Mouse (Mus musculus): ENCODE measurements around the gene Otulin.
A peak's percentile ranks its signal among the peaks of the same experiment; 100 is the strongest.

Gene Otulin

DNA sequence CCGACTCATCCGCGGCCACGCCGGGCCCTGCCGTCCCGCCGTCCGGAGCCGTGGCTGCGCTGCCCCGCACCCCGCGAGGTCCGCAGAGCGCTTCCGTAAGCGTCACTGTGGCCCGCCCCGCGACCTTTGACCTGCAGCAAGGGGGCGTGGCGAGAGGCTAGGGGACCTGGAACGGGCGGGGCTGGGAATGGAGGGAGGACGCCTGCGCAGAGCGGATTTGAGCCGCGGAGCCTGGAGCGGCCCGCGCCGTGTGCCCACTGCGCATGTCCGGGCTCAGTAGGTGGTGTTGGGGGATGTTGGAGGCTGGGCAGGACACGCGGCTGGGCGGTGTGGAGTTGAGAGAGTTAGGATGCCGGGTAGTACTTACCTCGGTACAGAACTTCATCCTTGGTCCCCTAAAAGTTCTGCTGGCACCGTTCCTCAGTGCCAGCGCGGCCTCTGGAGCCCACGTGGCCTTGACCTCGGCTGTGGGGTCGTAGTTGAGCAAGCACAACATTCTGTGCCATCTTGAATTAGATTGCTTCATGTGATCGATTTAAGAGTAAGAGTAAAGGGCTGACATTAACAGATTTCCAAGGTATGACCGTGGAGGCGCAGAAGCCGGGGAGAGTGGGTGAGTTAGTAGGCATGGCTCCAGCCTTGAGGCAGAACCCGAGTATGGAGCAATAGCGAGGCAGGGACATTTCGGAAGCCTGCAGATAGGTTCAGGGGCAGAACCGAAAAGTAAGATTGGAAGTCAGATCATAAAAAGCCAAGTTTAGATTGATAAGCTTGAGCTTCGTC, at the start of gene Otulin:
Otulin (minus strand) TSS at position 93 of the 783 bp plus-strand sequence.
- peak; percentile 100 for DNase-seq (ENCODE audit: low spot score)

DNA sequence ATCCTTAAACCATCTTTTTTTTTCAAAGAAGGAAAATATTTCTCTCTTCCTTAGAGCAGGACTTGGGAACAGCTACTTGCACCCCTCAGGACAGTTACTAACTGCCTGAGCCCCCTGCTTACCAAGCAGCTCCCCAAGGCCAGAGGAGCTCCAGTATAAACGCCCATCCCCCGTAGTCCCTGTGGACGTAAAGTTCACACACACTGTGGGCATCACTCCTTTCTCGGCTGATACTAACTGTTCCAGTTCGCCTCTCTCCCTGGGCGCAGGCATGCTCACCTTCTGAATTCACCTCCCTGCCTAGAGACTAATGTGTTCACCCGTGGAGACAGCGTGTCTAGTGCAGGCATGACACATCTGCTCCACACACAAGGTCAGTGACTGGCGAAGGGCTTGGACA, 48.0 kb upstream of the Otulin start:
- DNase-seq (ENCODE audit: low spot score), result no peak

DNA sequence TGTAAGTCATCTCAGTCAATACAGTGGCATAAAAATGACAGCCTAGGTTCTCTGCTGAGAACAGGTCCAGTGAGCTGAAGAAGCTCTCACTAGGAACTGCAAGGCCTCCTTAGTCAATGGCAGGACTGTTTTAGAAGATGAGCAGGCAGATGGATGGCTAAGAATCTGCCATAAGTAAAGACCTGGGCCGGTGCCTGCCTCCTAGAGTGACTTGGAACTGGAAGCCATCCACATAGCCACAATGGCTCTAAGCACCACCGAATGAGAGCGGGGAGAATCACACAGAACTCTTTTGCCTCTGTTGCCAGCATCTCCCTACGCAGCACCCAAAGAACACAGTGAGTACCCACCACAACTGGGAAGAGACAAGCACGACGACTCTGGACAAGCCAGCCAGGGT, 47.3 kb upstream of the Otulin start:
- no peak for DNase-seq (ENCODE audit: low spot score)

DNA sequence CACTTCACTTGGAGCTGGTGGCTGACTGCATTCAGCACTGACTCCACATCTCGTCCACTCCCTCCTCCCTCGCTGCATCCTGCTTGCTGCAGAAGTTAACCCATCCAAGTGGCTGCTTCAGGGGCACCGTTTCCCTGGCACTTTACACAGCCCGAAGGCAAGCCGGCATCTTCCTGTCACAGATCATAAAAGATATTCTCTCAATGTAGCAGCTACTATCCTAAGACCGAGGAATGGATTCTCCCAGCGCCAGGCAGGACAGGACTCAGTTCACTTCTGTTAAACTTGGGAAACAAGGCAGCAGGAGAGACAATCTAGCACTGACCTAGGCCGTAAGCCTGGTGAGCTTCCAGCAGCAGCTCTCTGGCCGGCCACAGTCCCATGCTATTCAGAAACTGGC, 45.7 kb upstream of the Otulin start:
- no peak for DNase-seq (ENCODE audit: low spot score)

DNA sequence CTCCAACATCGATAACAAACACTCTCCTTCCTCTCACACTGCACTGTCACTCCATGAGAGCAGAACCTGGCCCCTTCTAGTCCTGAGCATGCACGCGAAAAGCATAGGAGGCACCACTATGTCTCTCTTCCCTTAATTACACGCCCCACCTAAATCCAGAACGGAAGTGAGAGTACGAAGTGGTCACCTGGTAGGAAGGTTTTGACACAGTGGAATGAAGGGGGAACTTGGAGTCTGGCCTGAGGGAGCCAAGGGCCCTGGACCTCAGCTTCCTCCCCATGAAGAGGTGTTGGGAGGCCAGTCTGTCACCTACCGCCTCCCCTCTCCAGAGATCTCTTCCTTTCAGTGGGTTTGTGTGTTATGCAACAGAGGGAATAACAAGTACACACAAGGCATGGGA, 44.6 kb upstream of the Otulin start:
- DNase-seq (ENCODE audit: low spot score), result no peak

DNA sequence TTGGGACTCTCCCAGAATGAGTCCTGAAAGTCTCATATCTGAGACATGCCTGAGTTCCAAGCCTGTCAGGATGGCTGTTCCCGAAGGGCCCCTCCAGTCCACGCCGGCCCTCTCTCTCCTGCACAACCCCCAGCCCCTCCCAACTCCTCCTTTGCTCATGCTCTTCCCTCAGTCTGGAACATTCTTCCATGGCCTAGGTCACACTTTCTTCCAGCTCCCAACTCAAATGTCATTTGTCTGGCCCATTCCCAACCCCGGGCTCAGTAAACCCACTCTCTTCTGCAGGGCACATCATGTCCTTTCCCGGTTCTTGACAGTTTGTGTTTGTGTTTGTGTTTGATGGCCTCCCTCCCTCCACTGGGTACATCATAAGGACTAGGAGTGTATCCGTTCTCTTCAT, 43.5 kb upstream of the Otulin start:
- no peak for DNase-seq (ENCODE audit: low spot score)

DNA sequence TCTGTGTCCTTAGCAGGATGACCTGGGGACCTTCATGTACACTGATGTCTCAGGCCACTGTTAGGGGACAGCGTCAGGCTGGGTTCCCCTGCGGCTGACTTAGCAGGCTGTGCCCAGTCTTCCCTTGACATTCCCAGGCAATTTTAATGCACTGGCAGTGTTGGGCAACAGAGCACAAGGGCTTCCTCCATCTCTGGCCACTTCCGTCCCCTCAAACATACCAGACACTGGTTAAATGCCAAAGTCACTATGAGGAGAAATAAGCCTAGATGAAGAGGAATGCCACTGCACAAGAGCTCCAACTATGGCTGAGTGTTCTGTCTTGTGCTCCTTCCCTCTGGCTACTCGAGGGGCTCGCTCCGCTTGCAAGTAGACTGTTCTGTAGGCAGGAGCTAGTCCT, 42.7 kb upstream of the Otulin start:
- DNase-seq (ENCODE audit: low spot score), result no peak

DNA sequence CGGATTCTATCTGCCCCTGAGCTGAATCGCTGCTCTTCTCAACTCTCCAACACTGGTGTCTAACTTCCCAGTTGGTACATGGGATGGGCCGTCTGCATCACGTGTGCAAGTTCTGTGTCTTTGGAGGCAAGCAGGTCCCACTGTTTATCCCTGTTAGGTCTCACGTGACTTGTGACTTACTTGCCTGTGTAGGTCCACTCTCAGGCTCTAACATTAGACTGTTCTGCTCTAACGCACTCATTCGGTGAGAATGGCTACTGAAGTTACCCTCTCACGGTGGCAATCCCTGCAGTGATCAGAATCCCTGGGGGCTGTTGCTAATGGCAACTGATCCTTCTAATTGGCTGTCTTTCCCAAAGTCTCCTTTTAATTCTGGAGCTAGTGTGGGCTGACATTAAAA, 41.8 kb upstream of the Otulin start:
- no peak for DNase-seq (ENCODE audit: low spot score)

DNA sequence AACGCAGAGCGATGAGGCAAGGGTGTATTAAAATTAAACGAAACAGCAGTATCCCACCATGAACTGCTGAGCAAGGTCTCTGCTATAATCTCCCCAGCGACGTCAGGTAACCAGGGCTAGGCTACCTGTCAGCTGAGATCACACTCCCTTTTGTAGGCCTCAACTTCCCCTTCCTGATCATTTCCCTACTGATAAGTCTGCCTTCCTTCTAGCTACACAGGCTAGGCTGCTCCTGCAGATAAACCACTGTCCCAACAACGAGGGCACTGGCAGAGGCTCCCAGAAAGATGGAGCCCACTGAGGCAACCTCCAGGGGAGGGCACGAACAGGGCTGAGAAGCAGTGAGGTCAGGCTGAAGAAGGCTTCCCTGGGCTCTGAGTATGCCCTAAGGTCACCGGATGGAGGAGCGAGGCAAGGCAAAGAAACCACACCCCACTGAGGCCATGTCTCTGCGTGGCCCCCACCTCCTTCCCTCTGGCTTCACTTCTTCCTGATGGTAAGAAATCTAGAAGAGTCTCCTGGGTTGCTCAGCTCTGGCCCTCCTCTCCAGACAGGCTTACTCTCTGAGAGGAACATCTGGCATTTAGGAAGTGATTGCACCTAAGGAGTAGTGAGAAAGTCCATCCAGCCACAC, 41.2 kb upstream of the Otulin start:
- DNase-seq (ENCODE audit: low spot score), result no peak

DNA sequence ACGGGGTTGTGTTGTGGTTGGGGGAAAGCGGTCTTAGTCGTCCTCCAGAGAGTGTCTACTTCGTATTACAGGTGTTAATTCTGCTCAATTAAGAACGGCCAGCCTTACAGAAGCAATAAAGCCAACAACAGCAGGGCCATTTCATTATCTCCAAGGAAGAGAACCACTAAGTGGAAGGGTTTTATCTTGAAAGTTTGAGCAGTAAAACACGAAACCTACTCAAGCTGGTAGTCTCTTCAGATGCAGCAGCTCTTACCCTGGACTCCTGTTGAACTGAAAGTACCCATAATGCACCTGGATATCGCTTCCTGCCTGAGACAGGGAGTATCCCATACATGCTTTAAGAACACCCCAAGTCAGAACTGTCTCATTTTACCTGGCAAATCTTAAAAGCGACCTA, 40.2 kb upstream of the Otulin start:
- DNase-seq (ENCODE audit: low spot score), result no peak

DNA sequence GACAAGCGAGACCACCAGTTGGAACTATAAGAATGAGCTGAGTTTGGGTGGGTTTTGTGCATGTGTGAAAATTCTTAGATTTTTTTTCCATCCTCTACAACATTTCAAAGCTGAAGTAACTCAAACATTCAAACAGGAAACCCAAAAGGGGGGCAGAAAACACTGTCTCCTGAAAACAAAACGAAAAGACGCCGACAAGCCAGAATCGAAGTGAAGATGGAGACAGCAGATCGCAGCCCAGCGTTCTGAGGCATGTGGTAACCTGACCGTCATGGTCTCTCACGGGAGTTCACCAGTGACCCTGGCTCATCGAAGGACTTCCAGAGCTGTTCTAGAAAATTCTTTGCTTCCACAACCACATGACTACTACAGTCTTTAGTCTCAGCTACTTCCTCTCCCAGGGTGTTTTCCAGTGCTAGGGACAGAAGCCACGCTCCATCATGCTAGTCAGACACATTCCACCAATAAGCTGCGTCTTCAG, 39.5 kb upstream of the Otulin start:
- DNase-seq (ENCODE audit: low spot score), result no peak

DNA sequence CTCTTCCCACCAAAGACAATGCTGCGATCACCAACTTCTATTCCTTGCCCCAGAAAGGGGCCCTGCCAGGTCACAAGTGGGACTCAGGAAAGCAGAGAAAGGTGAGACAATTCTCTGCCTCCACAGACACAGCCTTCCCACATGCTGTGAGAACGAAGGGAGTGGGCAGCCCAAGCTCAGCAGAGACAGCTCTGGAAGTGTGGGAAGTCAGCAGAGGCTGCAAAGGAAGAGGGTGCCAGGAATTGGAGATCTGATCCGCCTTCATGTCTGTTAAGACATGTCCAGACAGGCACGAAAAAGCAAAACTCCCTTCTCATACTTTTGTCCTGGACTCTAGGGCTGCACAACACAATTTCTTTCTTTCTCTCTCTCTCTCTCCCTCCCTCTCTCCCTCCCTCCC, 38.8 kb upstream of the Otulin start:
- DNase-seq (ENCODE audit: low spot score), result no peak

DNA sequence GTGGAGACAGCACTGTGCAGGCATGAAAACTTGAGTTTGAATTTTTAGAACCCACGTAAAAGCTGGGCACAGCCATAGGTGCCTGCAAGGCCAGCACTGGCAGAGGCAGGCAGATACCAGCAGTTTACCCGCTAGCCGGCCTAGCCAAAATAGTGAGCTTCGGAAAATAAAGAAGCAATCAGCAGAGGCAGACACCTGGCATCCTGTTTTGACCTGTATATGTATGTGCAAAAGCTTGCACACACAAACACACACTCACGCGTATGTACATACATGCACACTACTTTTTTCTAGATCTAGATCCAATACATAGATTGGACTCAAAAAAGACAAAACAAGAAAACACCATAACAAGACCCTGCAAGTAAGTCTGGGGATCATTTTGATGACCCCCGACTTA, 38.1 kb upstream of the Otulin start:
- DNase-seq (ENCODE audit: low spot score), result no peak

DNA sequence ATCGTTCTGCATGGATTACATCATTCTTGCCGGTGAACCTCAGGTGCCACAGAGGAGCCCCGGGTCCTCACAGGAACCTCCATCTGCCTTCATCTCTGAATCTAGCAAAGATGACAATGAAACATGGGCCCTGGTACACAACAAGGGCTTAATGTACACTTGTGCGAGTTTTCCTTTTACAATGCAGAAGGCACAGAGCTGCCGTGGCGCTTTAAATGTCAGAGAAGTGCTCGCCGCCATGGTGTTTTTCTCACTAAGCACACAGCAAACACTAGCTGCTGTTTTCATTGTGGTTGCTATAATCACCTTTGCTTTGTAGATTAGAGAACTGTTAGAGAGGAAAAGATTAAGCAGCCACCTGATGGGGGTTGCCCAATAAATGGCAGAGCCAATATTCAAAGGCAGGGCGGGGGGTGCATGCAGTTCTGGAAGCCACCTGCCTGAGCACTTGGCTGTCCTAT, 37.5 kb upstream of the Otulin start:
- no peak for DNase-seq (ENCODE audit: low spot score)

DNA sequence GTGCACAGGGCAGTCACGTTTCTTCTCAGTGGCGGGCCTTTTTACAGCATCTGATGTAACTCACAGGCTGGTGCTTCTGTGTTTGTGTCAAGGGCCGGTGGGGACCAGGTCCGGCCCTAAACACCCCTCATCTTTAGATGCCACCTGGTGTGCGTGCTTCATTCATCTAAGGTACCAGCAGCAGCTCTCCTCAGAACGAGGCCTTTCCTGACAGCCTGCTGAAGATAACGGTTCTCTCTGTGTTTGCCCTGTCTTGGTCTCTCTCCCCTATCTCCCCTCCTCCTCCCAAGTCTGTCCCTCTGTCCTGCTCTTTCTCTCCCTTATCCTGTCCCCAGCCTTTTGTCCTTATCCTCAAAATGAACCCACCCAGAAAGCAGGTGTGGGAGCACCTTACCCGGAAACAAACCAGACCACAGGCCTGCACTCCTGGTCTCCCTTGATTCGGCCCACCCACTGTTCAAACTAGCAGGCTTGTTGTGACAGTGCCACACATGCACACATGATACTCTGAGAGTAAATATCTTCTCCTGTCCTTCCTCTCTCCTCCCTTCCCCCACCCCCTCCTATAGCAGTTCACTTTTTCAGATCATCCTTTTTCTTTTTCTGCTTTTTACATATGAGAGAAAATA, 36.5 kb upstream of the Otulin start:
- DNase-seq (ENCODE audit: low spot score), result no peak

DNA sequence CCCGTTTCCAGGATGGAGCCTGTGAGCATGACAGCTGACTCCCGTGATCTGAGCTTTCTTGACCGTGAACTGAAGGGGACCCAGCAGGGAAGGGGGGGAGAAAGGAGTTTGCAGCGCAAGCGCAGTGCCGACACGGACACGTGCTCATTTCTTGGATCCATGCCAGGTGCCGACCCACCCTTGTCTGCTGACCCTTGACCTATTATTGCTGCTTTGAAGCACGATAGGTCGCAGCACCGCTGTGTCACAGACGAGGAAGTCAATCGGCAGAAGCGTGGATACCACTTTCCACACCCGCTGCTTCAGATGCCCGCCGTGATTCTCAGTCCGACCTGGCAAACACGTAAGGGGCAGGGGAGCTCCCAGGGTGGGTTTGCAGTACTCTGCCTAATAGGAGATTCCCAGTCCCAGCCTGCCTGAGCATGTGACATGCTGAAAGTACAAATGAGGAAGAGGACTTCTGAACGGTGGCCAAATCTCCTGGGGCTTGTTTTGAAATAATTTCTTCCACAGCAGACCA, 35.0 kb upstream of the Otulin start:
- no peak for DNase-seq (ENCODE audit: low spot score)

DNA sequence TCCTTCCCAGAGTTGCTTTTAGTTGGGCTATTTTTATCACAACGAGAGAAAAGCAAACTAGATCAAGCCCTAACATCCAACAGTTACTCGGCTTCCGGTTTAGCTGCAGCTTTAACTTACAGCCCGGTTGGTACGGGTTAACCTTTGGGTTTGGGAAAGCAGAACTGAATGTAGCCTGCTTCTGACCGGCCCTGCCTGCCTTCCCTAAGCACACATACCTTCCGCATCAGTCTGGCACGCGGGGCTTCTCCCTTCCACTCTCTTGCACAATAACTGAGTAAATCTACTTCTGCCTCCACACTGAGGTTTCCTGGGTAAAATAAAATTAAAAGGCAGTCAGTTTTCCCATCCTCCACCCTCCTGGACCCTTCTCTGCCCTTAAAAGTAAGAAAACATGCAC, 33.6 kb upstream of the Otulin start:
- DNase-seq (ENCODE audit: low spot score), result no peak

DNA sequence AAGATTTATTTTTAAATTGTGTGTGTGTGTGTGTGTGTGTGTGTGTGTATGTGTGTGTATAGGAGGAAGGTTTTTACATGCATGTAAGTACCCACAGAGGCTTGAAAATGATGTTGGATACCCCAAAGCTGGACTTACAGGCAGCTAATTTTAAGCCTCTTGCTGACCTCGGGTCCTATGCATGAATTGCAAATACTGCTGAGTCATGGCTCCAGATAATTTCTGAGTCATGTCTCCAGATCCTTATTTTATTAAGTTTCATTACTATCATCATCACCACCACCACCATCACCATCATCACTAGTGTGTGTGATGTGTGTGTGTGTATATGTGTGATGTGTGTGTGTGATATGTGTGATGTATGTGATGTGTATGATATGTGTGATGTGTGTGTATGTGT, 32.2 kb upstream of the Otulin start:
- DNase-seq (ENCODE audit: low spot score), result no peak

DNA sequence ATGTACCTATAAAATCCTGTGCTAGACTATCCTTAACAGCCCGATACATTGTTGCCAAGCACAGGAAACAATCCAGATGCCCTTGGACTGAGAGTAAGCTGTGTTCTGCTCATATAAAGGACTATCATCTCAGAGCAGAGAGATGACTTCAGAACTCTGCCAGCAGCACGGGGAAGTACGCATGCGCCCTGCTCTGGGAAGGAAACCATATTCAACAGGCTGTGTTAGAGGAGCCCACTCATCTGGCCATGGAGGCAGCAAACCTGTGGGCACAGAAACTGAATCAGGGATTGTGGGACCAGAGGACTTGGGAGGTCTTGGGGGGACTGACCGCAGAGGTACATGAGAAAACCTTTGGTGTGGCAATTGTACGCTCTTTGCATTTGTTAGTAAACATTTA, 31.2 kb upstream of the Otulin start:
- no peak for DNase-seq (ENCODE audit: low spot score)

DNA sequence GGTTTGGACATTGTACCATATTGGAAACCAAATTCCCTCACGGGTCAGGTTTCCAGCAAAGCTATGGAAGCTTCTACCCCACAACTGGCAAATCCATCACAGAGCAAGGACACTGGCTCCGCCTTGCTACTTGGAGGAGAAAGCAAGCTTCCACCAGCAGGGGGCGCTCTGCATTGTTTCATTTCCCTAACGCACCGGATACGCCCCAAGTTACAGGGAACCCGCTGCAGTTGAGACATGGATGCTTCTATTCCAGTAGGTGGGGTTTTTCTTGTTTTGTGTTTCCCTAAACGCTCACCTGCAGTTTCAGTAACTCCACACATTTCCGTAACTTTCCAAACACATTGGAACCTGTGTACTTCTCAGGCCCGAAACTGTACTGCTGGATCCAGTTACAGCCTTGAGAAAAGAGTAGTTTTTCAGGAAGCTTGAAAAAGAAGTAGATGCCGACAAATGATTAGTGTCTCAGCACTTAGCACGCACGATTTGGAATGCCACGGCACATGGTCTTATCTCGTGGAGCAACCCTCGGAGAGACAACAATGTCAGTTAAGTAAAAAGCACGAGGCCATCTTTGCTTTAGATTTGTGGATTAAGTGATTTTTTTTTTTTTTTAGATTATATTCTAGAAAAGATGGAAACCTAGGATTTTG, 29.2 kb upstream of the Otulin start:
- DNase-seq (ENCODE audit: low spot score), result peak; percentile 87

DNA sequence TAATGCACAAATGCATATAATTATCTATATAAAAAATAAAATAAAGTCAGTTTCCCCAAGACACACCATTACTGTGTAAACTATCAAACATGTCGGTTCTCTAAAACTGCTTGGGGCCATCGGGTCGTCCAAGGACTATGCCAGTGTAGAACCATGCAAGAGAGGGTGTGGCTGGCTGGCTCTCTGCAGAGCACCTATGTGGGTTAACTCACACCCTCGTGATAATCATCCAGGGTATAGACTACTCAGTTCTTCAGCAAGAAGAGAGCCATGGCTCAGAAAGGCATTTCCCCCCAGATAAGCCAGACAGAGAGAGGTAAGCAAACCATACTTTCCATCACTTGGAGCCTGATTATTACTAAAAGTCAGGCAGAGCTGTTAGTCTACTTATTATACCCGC, 28.6 kb upstream of the Otulin start:
- DNase-seq (ENCODE audit: low spot score), result no peak

DNA sequence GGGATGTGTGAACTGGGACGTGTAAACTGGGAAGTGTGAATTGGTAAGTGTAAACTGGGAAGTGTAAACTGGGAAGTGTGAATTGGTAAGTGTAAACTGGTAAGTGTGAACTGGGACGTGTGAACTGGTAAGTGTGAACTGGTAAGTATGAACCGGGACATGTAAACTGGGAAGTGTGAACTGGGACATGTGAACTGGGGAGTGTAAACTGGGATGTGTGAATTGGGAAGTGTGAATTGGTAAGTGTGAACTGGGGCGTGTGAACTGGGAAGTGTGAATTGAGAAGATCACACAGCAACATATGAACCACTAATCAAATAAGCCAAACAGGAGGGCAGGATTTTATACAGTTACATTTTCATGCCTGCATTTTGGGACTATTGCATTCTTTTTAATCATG, 27.9 kb upstream of the Otulin start:
- no peak for DNase-seq (ENCODE audit: low spot score)

DNA sequence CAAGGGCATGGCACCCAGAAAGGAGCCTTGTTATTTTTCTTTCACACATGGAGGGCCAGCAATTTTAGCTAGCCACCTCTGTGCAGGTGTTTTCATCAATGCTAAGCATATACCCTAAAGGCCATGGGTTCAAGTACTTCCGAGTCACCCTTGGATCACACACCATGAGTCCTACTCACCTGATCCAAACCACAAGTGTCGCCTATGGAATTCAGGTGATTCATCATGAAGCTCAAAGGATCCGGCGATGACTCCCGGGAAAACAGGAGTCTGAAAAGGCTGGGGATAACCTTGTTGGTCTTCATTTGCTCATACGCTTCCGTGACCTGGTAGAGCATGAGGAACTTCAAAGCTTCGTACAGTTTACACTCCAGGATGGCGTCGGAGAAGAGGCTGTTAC, 27.4 kb upstream of the Otulin start:
- DNase-seq (ENCODE audit: low spot score), result no peak

Data from urinary bladder, postnatal 25 days (tissue).